Mouse (Mus musculus) limb, embryonic 15.5 days (tissue): ENCODE results near the gene Lgalsl. TPM values are rescaled to one million over a fixed set of nuclear protein-coding genes. Genes with fewer than 3 reads are reported as not detected.

Experiments used
- ATAC-seq: fragments of 200-750 bp; cut with Nextera tagmentation; 2 replicates; pipeline ENCODE4 v1.8.0; 2017; ENCODE audit warnings: low read depth, moderate TSS enrichment; ENCODE audit not compliant: insufficient number of reproducible peaks, low FRiP score, low TSS enrichment
- H3K27ac ChIP-seq: fragments of 300-500 bp; sonication (generic); 2 replicates; pipeline ENCODE4 v1.5.1; 2015; ENCODE audit warnings: moderate library complexity, mild to moderate bottlenecking, inconsistent platforms
- H3K27me3 ChIP-seq: fragments of 300-500 bp; sonication (generic); 2 replicates; pipeline ENCODE4 v1.6.1; 2015; ENCODE audit warnings: inconsistent platforms
- H3K36me3 ChIP-seq: fragments of 300-500 bp; sonication (generic); 2 replicates; pipeline ENCODE4 v1.6.1; 2015; ENCODE audit warnings: inconsistent platforms
- H3K4me1 ChIP-seq: fragments of 300-500 bp; sonication (generic); 2 replicates; pipeline ENCODE4 v1.6.1; 2015; ENCODE audit warnings: inconsistent platforms
- H3K4me2 ChIP-seq: fragments of 300-500 bp; sonication (generic); 2 replicates; pipeline ENCODE4 v1.6.1; 2015; ENCODE audit warnings: mild to moderate bottlenecking, inconsistent platforms
- H3K4me3 ChIP-seq: fragments of 300-500 bp; sonication (generic); 2 replicates; pipeline ENCODE4 v1.5.1; 2015; ENCODE audit warnings: mild to moderate bottlenecking, inconsistent platforms
- H3K9ac ChIP-seq: fragments of 300-500 bp; sonication (generic); 2 replicates; pipeline ENCODE4 v1.6.1; 2015; ENCODE audit warnings: inconsistent platforms
- H3K9me3 ChIP-seq: fragments of 300-500 bp; sonication (generic); 2 replicates; pipeline ENCODE4 v1.6.1; 2016; ENCODE audit warnings: inconsistent platforms
- WGBS: fragments of 180-500 bp; shearing (Covaris S2); methylation state at CpG from one replicate; pipeline ENCODE4 v1.1.7; 2015; 5-methylcytosine and 5-hydroxymethylcytosine counted together
- polyA plus RNA-seq: library from polyadenylated mRNA; unstranded; fragments of >200 nt; fragmentation: Nextera tagmentation; extraction: Ambion mirVana; gene quantifications from 2 replicates; pipeline ENCODE4 v1.2.1, GENCODE M21; 2015

Gene Lgalsl
- polyA plus RNA-seq, 1 experiment from 2014 or later: 87.4 TPM

DNA sequence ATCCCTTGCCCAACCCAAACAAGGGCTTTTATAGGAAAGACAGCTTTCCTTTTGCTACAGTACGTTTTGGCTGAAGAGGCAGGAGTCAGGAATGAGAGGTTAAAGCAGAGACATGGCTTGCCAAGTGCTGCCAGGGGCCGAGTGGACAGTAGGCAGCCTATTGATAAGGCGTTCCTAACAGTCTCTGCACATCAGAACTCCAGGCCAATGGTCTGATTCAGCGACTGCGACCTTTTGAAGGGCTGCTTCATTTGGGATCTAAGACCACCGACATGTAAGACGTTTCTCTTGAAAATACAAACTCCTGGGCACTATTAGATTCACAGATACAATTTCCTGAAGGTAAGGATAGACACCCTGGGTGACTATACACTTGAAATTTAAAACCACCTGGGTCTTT is 9.5 kb downstream of the Lgalsl start:
- Histone ChIP-seq H3K9ac (no peak overlapping the region), H3K4me2 (no peak overlapping the region), H3K36me3 (peaks cover 8% of the 10 kb centered on the region; the same call in 1 of the 2 replicates), H3K4me1 (no peaks in the 10 kb centered on the region), H3K27ac (no peak overlapping the region), H3K27me3 (no peaks in the 10 kb centered on the region), H3K4me3 (no peak overlapping the region), H3K9me3 (no peaks in the 10 kb centered on the region)
- no peak for ATAC-seq
- WGBS: 66% methylated on average over 7 of the region's 7 CpGs

DNA sequence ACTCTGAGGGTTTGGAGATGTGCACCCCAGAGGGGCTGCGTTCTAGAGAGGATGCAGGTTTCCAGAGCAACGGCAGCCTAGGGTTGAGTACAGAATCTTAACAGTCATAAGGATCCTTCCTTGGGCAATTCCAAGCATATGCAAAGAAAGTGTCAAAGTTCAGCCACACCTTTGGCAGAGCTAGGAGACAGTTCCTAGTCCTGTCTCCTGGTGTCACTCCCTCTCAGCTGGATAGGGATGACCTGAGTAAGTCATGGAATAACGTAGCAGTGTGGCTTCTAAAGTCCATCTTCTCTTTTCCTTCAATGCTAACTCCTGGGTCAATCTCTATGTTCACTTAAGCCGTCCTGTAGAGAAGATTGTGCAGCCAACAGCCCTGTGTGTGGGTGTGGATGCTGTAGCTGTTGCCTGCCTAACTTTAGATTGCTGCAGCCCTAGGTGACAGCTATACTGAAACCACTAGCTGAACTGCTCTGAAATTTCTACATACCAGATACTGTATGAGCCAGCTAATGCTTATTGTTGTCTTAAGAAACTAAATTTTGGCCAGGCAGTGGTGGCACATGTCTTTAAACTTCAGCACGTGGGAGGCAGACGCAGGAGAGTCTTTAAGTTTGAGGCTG is 16.8 kb downstream of the Lgalsl start:
- ATAC-seq: no peak

DNA sequence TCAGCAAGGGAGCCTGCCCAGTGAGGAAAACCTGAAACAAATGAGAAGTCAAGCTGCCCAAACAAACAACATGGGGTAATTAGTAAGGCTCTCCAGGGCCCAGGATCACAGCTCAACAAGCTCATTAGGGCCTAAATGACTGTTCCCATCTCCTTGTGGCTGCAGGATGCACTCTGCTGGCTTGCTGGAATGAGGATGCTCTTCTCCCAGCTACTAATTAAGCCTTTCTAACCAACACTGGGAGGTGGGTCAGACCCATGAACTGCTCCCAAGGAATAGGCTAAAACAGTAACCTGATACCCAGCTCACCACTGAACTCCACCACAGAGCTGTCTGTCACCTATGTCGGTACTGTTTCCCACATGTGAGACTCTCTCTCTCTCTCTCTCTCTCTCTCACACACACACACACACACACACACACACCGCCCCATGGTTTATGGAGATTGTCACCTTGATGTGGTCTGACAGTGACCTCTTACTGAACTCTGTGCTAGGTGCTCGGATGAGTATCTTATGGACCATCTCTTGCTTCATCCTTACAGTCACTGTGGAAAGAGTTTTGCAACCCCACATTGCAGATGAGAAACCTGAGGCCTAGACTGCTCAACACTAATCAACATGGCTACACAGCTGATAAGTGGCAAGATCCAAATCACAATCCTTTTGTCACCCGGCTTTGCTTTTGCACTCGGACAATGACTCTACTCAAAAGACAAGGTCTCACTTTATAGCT is 18.5 kb downstream of the Lgalsl start:
- H3K27ac ChIP-seq: no peak overlapping the region
- H3K4me3 ChIP-seq: no peak overlapping the region
- H3K27me3 ChIP-seq: no peaks in the 10 kb centered on the region
- no peaks in the 10 kb centered on the region for H3K36me3 ChIP-seq
- H3K9me3 ChIP-seq: no peaks in the 10 kb centered on the region
- H3K4me1 ChIP-seq: no peaks in the 10 kb centered on the region
- 71% methylated on average over 5 of the region's 5 CpGs for WGBS
- no peak overlapping the region for H3K9ac ChIP-seq
- no peak overlapping the region for H3K4me2 ChIP-seq
- no peak for ATAC-seq

More for the DNA sequence above, 16.8 kb downstream of the Lgalsl start:
- Histone ChIP-seq H3K4me2 (no peak overlapping the region), H3K9ac (no peak overlapping the region), H3K36me3 (no peaks in the 10 kb centered on the region), H3K4me1 (no peaks in the 10 kb centered on the region), H3K27me3 (no peaks in the 10 kb centered on the region), H3K27ac (no peak overlapping the region), H3K4me3 (no peak overlapping the region), H3K9me3 (no peaks in the 10 kb centered on the region)
- 83% methylated on average over 6 of the region's 6 CpGs for WGBS

DNA sequence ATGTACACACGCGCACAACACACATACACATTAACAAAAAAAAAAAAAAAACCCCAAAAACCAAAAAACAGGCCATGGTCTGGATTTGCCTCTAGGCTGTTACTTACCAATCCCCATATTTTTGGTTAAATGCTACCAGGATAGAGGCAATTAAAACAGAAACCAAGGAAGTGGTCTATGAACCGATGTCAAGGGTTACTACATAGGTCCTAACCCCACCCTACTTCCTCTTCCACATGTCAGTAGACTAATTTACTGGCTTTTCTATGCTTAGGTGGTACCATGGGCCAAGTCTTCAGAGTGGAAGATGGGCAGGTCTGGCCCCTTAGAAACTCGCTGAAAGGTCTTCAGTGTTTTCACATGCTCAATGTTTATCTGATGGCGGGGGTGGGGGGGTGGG is 24.2 kb downstream of the Lgalsl start:
- H3K4me1 ChIP-seq: no peaks in the 10 kb centered on the region

DNA sequence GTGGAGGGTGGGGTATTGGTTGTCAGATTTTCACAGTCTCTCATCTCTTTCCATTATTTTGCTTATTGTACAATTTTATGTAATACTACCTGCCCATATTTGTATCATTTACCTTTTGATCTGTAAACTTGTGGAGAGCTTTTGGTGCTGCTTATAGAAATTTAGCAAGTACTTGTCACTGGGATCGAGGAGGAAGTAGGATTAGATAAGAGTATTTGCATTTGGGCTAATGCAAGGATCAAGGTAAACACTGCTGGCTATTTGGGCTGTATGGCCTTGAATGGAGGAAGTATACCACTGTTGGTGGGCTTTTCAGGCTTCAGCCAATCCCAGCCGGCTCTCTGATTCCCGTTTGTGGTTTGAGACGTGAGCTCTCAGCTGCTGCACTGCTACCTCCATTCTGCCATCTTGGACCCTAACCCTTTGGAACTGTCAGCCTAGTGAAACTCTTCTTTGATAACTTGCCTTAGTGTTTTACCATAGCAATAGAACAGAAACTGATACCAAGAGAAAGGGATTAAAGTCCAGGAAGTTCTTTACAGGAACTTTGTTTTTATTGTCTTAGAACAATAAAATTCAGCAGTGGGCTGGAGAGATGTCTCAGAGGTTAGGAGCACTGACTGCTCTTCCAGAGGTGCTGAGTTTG is 25.1 kb downstream of the Lgalsl start:
- Histone ChIP-seq H3K36me3 (no peaks in the 10 kb centered on the region), H3K9ac (no peak overlapping the region), H3K4me3 (no peak overlapping the region), H3K4me1 (peaks cover 1% of the 10 kb centered on the region; the same call in 1 of the 2 replicates), H3K27me3 (no peaks in the 10 kb centered on the region), H3K9me3 (no peaks in the 10 kb centered on the region), H3K4me2 (no peak overlapping the region), H3K27ac (no peak overlapping the region)
- ATAC-seq: no peak
- WGBS: 60% methylated on average over 4 of the region's 4 CpGs

More for the DNA sequence above, 24.2 kb downstream of the Lgalsl start:
- no peak overlapping the region for H3K27ac ChIP-seq
- no peaks in the 10 kb centered on the region for H3K27me3 ChIP-seq
- no peak for ATAC-seq
- WGBS: 82% methylated on average over 5 of the region's 5 CpGs
- no peak overlapping the region for H3K9ac ChIP-seq
- no peaks in the 10 kb centered on the region for H3K9me3 ChIP-seq
- H3K4me3 ChIP-seq: no peak overlapping the region
- no peak overlapping the region for H3K4me2 ChIP-seq
- H3K36me3 ChIP-seq: no peaks in the 10 kb centered on the region

DNA sequence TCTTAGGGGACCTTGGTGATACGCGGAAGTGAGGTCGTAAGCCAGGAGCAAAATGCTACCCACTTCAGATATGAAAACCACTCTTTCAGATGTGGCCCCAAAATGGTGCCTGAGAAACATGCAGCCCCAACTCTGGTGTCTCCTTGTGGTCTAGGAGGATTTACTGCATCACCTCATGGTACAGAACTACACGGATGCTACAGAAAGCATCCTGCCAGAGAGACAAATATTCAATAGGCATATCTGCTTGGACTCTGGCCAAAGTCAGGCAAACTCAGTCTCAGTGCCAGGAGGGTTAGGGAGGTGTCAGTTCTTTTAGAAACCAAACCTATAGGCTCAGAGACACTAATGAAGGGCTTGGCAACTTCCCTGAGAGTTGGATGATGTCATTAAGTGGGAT is 26.4 kb downstream of the Lgalsl start:
- Histone ChIP-seq H3K27ac (no peak overlapping the region), H3K4me1 (peaks cover 8% of the 10 kb centered on the region; the same call in 1 of the 2 replicates), H3K36me3 (no peaks in the 10 kb centered on the region), H3K9me3 (no peaks in the 10 kb centered on the region), H3K4me3 (no peak overlapping the region), H3K9ac (no peak overlapping the region), H3K4me2 (no peak overlapping the region), H3K27me3 (no peaks in the 10 kb centered on the region)
- 90% methylated on average over 4 of the region's 4 CpGs for WGBS
- no peak for ATAC-seq

DNA sequence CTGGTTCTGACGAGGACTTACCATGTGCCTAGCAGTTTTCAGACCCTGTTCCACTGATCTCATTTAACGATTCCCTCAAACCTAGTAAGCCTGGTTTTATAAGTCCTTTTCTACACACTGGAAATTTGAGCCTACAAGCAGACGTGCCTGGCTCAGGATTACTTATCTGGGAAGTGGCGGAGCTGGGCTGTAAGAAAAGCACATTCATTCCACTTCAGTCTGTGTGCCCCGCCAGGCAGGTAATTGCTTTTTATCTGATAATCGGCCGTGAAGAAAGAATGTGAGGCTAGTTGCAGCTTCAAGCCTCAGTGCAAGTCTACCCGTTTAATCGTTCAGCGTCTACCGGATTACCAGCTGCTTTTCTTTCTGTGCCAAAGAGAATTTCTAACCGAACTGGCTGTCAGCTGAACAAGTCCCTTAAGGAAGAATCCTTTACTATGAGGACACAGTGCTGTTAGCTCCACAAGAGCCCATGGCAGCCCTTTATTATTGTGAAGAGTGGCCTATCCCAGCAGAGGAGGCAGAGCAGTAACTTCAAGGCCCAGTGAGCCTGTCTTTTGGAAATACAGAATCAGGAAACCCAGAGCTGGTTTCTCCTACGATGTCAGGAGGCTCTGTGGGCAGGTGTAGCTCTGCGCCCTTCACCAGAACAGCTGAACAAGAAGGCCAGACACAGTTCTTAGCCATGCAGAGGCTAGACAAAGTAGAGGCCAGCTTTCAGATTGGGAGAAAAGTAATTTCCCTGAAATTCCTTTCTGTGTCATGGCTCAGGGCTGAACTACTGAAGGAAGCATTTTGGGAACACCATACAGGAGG is 30.4 kb downstream of the Lgalsl start:
- Histone ChIP-seq H3K4me3 (no peak overlapping the region), H3K36me3 (no peaks in the 10 kb centered on the region), H3K4me1 (peaks cover 8% of the 10 kb centered on the region; the same call in 1 of the 2 replicates), H3K27me3 (no peaks in the 10 kb centered on the region), H3K9ac (no peak overlapping the region), H3K9me3 (no peaks in the 10 kb centered on the region), H3K4me2 (no peak overlapping the region), H3K27ac (peak overlapping the region; percentile 51; the same call in 1 of the 2 replicates)
- 16% methylated on average over 14 of the region's 14 CpGs for WGBS
- no peak for ATAC-seq

DNA sequence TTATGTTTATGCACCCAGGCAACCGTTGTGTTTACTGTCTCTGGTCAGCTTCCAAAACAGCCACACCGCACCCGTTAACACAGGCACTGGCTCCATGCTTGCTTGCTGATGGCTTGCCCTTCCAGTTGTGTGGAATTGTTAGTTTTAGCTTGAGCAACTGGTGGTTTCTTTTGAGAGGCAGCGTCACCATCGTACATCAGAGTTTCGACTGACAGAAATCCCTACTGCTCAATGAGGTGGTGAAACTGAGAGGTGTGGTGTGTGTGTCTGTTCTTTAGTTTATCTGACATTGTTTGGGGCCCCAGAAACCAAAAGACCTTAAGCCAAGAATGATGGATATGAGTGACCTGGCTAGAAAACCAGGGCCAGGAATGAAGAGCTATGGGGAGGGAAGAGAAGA is 33.0 kb downstream of the Lgalsl start:
- Histone ChIP-seq H3K27ac (no peak overlapping the region), H3K4me1 (peaks cover 10% of the 10 kb centered on the region), H3K27me3 (peaks cover 8% of the 10 kb centered on the region), H3K36me3 (no peaks in the 10 kb centered on the region), H3K4me2 (no peak overlapping the region), H3K9me3 (no peaks in the 10 kb centered on the region), H3K4me3 (no peak overlapping the region), H3K9ac (no peak overlapping the region)
- WGBS: 84% methylated on average over 6 of the region's 6 CpGs
- ATAC-seq: no peak

DNA sequence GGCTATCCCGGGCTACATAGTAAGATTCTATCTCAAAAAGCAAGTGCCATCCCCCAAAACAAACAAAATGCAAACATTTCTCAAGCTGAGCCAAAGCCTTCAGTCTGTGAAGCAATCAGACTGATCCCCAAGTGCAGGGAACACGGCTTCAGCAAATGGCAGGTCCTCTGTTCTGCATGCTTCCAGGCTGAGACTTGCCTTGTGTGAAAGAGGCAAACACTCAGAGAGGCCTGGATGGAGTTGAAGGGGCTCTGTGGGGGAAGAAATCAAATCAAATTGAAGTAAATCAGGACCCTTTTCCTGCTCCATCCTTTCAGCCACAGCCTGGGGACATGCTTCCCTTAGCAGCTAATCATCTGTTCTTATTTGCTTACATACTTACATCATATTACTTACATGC is 35.4 kb downstream of the Lgalsl start:
- H3K4me2 ChIP-seq: no peak overlapping the region
- H3K4me3 ChIP-seq: no peak overlapping the region
- H3K27me3 ChIP-seq: peaks cover 12% of the 10 kb centered on the region
- no peaks in the 10 kb centered on the region for H3K36me3 ChIP-seq
- no peaks in the 10 kb centered on the region for H3K9me3 ChIP-seq
- 64% methylated on average over 2 of the region's 2 CpGs for WGBS
- H3K4me1 ChIP-seq: peaks cover 6% of the 10 kb centered on the region
- H3K27ac ChIP-seq: no peak overlapping the region
- no peak for ATAC-seq
- H3K9ac ChIP-seq: no peak overlapping the region

DNA sequence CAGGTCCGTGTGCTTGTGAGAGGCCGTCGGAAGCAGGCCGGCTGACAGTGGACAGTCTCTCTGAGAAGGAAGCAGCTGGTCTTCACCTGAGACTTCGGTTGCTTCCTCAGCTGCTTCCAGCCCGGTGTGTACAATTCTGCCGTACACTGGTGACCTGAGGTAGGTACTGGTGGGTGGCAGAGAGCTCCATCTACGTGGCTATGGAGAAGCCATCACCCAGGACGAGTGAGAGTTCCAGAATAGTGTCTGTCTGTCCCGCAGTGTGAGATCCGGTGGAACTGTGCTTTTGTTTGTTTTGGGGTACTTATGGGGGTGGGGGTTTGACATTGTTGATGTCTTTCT is 36.0 kb downstream of the Lgalsl start:
- Histone ChIP-seq H3K4me3 (no peak overlapping the region), H3K27me3 (peaks cover 12% of the 10 kb centered on the region), H3K4me1 (peaks cover 2% of the 10 kb centered on the region; the same call in 1 of the 2 replicates), H3K27ac (no peak overlapping the region), H3K9me3 (no peaks in the 10 kb centered on the region), H3K36me3 (no peaks in the 10 kb centered on the region), H3K4me2 (no peak overlapping the region), H3K9ac (no peak overlapping the region)
- 43% methylated on average over 11 of the region's 11 CpGs for WGBS
- no peak for ATAC-seq

DNA sequence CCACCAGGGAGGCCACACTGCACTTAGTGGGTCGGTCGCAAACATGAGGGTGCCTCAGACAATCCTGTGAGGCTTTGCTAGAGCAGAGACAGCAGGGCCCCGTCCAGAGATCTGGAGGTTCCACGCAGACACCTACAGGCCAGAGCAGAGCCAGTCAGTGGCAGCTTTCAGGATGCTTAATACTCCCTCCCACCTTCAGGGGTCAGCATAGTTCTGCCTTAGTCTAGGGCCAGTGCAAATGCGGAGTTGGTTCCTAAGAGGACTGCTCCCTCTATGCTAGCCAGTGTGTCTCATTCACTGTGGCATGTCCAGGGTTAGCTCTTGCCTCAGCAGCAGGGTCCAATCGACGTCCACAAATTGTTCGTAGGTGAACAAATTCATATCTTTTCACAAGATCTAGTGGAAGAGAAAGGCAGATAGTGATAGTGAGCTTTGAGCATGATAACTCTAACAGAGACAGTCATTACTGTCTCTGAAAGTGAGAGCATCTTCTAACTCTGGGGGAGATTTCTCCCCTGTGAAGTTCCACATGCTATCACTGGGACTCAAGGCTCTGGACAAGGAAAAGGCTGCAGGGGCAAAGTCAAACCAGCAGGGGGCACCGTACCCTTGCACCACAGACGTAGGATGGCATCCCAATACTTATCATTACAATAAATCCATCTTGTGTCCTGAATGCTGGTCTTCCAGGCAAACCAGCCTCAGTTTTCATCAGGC is 36.5 kb downstream of the Lgalsl start:
- Histone ChIP-seq H3K9ac (no peak overlapping the region), H3K9me3 (no peaks in the 10 kb centered on the region), H3K36me3 (no peaks in the 10 kb centered on the region), H3K27ac (no peak overlapping the region), H3K4me1 (peaks cover 2% of the 10 kb centered on the region; the same call in 1 of the 2 replicates), H3K4me2 (no peak overlapping the region), H3K4me3 (no peak overlapping the region), H3K27me3 (peaks cover 12% of the 10 kb centered on the region)
- 33% methylated on average over 10 of the region's 10 CpGs for WGBS
- ATAC-seq: peak; percentile 40; the same call in 1 of the 2 replicates
